Mouse (Mus musculus) forebrain, embryonic 13.5 days (tissue): ENCODE data around the gene Mfsd9. TPM values are rescaled to one million over a fixed set of nuclear protein-coding genes. Genes with fewer than 3 reads are reported as not detected.

Experiments used
- ATAC-seq: fragments of 200-750 bp; cut with Nextera tagmentation; 2 replicates; pipeline ENCODE4 v1.8.0; 2017
- H3K27ac ChIP-seq: fragments of 300-500 bp; sonication (generic); 2 replicates; pipeline ENCODE4 v1.5.1; 2015; ENCODE audit warnings: inconsistent platforms, mild to moderate bottlenecking, moderate library complexity
- H3K27me3 ChIP-seq: fragments of 300-500 bp; sonication (generic); 2 replicates; pipeline ENCODE4 v1.6.1; 2015; ENCODE audit warnings: mild to moderate bottlenecking, inconsistent platforms
- H3K36me3 ChIP-seq: fragments of 300-500 bp; sonication (generic); 2 replicates; pipeline ENCODE4 v1.6.1; 2015; ENCODE audit warnings: mild to moderate bottlenecking, inconsistent platforms; ENCODE audit not compliant: poor library complexity, severe bottlenecking
- H3K4me1 ChIP-seq: fragments of 300-500 bp; sonication (generic); 2 replicates; pipeline ENCODE4 v1.6.1; 2015; ENCODE audit warnings: inconsistent platforms
- H3K4me2 ChIP-seq: fragments of 300-500 bp; sonication (generic); 2 replicates; pipeline ENCODE4 v1.6.1; 2015; ENCODE audit warnings: inconsistent platforms, mild to moderate bottlenecking, moderate library complexity
- H3K4me3 ChIP-seq: fragments of 300-500 bp; sonication (generic); 2 replicates; pipeline ENCODE4 v1.5.1; 2015; ENCODE audit warnings: mild to moderate bottlenecking, inconsistent platforms
- H3K9ac ChIP-seq: fragments of 300-500 bp; sonication (generic); 2 replicates; pipeline ENCODE4 v1.6.1; 2015; ENCODE audit warnings: mild to moderate bottlenecking, inconsistent platforms
- H3K9me3 ChIP-seq: fragments of 300-500 bp; sonication (generic); replicated peaks from 2 replicates; pipeline ENCODE4 v1.6.1; 2016; ENCODE audit warnings: inconsistent platforms
- WGBS: fragments of 180-500 bp; shearing (Covaris S2); methylation state at CpG from one replicate; pipeline ENCODE4 v1.1.7; 2015; 5-methylcytosine and 5-hydroxymethylcytosine counted together
- polyA plus RNA-seq: library from polyadenylated mRNA; unstranded; fragments of >200 nt; fragmentation: Nextera tagmentation; extraction: Ambion mirVana; gene quantifications from 2 replicates; pipeline ENCODE4 v1.2.1, GENCODE M21; 2015

The Mfsd9 gene
- polyA plus RNA-seq, 1 experiment from 2014 or later: 3.0 TPM

GRCm38 (mm10) chr1:40774040-40774439 lies 16.4 kb downstream of the Mfsd9 start:
- 93% methylated on average over 10 of the region's 10 CpGs for WGBS
- no peak overlapping the region for H3K4me2 ChIP-seq
- no peak overlapping the region for H3K27ac ChIP-seq

DNA sequence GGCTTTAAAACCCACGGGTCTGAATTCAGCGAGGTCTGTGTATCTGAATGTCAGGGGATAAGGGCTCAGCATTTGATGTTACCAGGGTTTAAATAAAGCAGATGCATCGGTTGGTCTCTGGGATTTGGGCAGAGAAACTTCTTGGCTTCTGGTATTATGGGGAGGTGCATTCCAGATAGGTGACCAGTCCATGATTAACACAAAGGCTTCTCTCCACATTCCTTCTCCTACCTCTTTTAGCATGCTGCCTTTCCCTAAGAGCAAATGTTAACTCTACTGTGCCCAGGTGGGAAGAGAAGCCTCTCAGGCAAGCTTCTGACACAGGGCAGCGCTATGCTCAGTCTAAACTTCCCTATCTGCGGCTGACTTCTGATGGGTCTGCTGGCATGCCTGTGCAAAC lies 17.3 kb downstream of the Mfsd9 start:
- no peak overlapping the region for H3K27ac ChIP-seq
- H3K4me1 ChIP-seq: no peaks in the 10 kb centered on the region
- no peaks in the 10 kb centered on the region for H3K27me3 ChIP-seq
- H3K36me3 ChIP-seq: 0 out of 2 replicates have a peak, but pooled peaks cover 8% of the 10 kb centered on the region
- no peak overlapping the region for H3K4me3 ChIP-seq
- H3K4me2 ChIP-seq: no peak overlapping the region
- 91% methylated on average over 5 of the region's 5 CpGs for WGBS
- no peak for ATAC-seq
- no peak overlapping the region for H3K9ac ChIP-seq
- no peaks in the 10 kb centered on the region for H3K9me3 ChIP-seq

More at GRCm38 (mm10) chr1:40774040-40774439, 16.4 kb downstream of the Mfsd9 start:
- no peak for ATAC-seq
- H3K9me3 ChIP-seq: peaks cover 5% of the 10 kb centered on the region; the same call in 1 of the 2 replicates
- H3K36me3 ChIP-seq: peaks cover 14% of the 10 kb centered on the region
- no peaks in the 10 kb centered on the region for H3K27me3 ChIP-seq
- no peak overlapping the region for H3K9ac ChIP-seq
- no peak overlapping the region for H3K4me3 ChIP-seq
- no peaks in the 10 kb centered on the region for H3K4me1 ChIP-seq

DNA sequence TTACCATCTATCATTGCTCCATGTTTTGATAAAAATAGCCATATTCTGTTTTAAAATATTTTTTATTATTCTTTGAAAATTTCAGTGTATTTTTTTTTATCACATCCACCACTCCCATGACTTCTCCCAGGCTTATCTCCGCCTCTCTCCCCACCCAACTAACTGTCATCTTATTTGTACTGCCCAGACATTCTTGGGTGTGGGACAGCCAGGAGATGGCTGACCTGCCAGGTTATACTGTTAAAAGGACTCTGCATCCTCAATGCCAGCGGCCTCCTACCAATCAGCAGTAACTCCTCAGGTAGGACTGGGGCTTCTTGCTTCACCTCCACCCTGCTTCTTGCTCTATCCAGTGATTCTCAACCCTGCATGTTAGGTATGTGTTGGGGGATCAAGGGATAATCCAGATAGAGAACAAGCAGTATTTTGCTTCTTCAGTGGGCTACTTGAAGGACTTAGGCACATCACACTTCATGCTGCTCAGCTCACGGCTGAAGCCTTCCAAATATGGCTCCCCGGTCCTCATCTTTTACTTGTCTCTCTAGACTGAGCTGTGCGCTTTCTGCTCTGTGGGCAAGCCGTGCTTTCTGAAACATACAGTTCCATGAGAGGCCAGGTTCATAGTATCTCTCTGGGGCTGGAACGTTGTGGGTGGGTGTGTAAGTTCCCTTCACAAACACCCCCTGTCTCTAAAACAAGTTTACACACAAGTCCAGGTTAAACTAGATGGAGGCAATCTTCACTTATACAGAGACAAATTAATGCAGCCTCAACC lies 19.1 kb downstream of the Mfsd9 start:
- Histone ChIP-seq H3K9me3 (no peaks in the 10 kb centered on the region), H3K4me3 (no peak overlapping the region), H3K9ac (no peak overlapping the region), H3K4me1 (no peaks in the 10 kb centered on the region), H3K27me3 (no peaks in the 10 kb centered on the region), H3K36me3 (0 out of 2 replicates have a peak, but pooled peaks cover 8% of the 10 kb centered on the region), H3K4me2 (no peak overlapping the region), H3K27ac (no peak overlapping the region)
- ATAC-seq: no peak
- WGBS: 88% methylated on average over 7 of the region's 7 CpGs

DNA sequence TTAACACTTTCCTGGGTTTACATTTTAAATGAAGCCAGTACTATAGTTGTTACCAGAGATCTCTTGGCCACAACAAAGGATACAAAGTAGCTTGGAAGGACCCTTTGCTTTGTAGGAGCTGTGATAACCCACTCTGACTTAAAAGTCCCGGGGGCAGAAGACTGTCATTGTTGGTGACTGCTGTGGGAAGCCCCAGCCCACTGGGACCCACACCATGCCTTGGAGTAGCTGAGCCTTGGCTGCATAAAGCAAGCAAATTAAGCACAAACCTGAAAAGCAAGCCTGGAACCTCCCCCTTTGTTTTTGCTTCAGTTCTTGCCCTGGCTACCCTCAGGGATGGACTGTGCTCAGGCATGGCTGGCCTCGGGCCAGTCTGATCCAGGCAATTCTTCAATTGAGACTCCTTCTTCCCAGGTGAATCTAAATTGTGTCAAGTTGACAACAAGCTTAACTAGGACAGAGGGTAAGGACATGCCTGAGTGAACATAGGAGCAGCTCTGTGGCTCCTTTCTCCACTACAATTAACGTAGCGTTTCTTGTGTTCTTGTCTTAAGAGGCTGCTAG lies 21.1 kb downstream of the Mfsd9 start:
- no peaks in the 10 kb centered on the region for H3K9me3 ChIP-seq
- H3K36me3 ChIP-seq: 0 out of 2 replicates have a peak, but pooled peaks cover 8% of the 10 kb centered on the region
- no peaks in the 10 kb centered on the region for H3K27me3 ChIP-seq
- H3K4me2 ChIP-seq: no peak overlapping the region
- H3K27ac ChIP-seq: no peak overlapping the region
- no peak overlapping the region for H3K4me3 ChIP-seq
- H3K4me1 ChIP-seq: no peaks in the 10 kb centered on the region
- no peak overlapping the region for H3K9ac ChIP-seq
- no peak for ATAC-seq
- 44% methylated on average over 4 of the region's 4 CpGs for WGBS

DNA sequence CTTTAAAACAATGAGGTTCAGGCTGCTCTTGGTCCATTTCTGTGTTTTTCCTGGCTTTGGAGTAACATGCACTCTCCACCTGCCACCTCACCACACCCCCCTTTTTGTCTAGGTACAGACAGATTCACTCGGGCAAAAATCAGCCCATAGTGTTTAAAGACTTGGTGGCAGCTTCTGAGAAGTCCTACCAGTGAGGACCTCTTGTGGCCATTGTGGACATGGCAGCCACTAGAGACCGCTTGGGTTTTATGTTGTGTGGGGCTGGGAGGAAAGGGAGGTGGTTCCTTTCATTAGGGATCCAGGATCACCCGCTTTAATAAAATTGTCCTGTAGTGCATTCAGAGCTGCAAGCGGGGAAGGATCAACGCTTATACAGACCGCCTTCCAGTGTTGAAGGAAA lies 21.9 kb downstream of the Mfsd9 start:
- Histone ChIP-seq H3K27me3 (no peaks in the 10 kb centered on the region), H3K4me3 (no peak overlapping the region), H3K9me3 (no peaks in the 10 kb centered on the region), H3K4me2 (no peak overlapping the region), H3K27ac (no peak overlapping the region), H3K4me1 (no peaks in the 10 kb centered on the region; the same call in 1 of the 2 replicates), H3K36me3 (0 out of 2 replicates have a peak, but pooled peaks cover under 1% of the 10 kb centered on the region), H3K9ac (no peak overlapping the region)
- 34% methylated on average over 6 of the region's 6 CpGs for WGBS
- ATAC-seq: no peak

DNA sequence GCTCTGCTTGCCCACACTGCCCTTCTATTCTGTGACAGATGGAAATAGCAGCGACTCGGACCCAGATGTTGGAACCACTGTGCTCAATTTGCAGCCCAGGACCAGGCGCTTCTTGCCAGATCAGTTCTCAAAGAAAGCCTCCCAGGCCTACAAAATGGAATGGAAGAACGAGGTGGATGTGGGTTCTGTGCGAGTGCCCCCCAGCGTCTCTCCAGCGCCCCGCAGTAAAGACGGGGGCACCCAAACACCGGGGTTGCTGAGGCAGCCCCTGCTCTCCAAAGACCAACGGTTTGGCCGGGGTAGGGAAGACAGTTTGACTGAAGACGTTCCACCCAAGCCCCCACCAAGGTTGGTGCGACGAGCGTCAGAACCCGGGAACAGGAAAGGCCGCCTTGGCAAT lies 22.9 kb downstream of the Mfsd9 start:
- no peak for ATAC-seq
- Histone ChIP-seq H3K27me3 (no peaks in the 10 kb centered on the region), H3K4me1 (no peaks in the 10 kb centered on the region; the same call in 1 of the 2 replicates), H3K9ac (no peak overlapping the region), H3K4me2 (no peak overlapping the region), H3K4me3 (no peak overlapping the region), H3K27ac (no peak overlapping the region), H3K36me3 (no peaks in the 10 kb centered on the region), H3K9me3 (no peaks in the 10 kb centered on the region)
- 86% methylated on average over 18 of the region's 18 CpGs for whole genome bisulfite sequencing

GRCm38 (mm10) chr1:40765521-40765920 lies 25.0 kb downstream of the Mfsd9 start:
- Histone ChIP-seq H3K4me3 (no peak overlapping the region), H3K27ac (no peak overlapping the region), H3K27me3 (no peaks in the 10 kb centered on the region), H3K4me2 (no peak overlapping the region), H3K36me3 (no peaks in the 10 kb centered on the region), H3K9ac (no peak overlapping the region), H3K9me3 (no peaks in the 10 kb centered on the region), H3K4me1 (no peaks in the 10 kb centered on the region; the same call in 1 of the 2 replicates)
- no peak for ATAC-seq
- WGBS: 88% methylated on average over 12 of the region's 12 CpGs

GRCm38 (mm10) chr1:40764701-40765275 lies 25.7 kb downstream of the Mfsd9 start:
- no peak for ATAC-seq
- Histone ChIP-seq H3K9ac (no peak overlapping the region), H3K4me1 (no peaks in the 10 kb centered on the region; the same call in 1 of the 2 replicates), H3K36me3 (no peaks in the 10 kb centered on the region), H3K4me2 (no peak overlapping the region), H3K27ac (no peak overlapping the region), H3K27me3 (no peaks in the 10 kb centered on the region), H3K9me3 (no peaks in the 10 kb centered on the region), H3K4me3 (no peak overlapping the region)
- 93% methylated on average over 15 of the region's 15 CpGs for WGBS

DNA sequence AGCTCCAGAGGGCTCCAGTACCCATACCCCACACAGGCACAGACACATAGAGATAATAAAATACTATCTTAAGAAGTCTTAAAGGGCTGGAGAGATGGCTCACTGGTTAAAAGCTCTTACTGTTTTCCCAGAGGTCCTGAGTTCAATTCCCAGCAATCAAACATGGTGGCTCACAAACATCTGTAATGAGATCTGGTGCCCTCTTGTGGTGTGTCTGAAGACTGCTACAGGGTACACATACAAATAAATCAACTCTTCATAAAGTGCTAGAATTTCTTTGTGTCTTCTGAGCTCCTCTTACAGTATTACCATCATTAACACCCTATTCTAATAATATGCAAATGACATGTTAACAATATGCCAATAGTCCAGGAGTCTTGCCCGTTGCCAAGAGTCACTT lies 26.4 kb downstream of the Mfsd9 start:
- Histone ChIP-seq H3K36me3 (no peaks in the 10 kb centered on the region), H3K9ac (no peak overlapping the region), H3K4me3 (no peak overlapping the region), H3K4me1 (no peaks in the 10 kb centered on the region; the same call in 1 of the 2 replicates), H3K27me3 (no peaks in the 10 kb centered on the region), H3K4me2 (no peak overlapping the region), H3K27ac (no peak overlapping the region), H3K9me3 (no peaks in the 10 kb centered on the region)
- 67% methylated on average over 1 of the region's 1 CpGs for WGBS
- no peak for ATAC-seq

DNA sequence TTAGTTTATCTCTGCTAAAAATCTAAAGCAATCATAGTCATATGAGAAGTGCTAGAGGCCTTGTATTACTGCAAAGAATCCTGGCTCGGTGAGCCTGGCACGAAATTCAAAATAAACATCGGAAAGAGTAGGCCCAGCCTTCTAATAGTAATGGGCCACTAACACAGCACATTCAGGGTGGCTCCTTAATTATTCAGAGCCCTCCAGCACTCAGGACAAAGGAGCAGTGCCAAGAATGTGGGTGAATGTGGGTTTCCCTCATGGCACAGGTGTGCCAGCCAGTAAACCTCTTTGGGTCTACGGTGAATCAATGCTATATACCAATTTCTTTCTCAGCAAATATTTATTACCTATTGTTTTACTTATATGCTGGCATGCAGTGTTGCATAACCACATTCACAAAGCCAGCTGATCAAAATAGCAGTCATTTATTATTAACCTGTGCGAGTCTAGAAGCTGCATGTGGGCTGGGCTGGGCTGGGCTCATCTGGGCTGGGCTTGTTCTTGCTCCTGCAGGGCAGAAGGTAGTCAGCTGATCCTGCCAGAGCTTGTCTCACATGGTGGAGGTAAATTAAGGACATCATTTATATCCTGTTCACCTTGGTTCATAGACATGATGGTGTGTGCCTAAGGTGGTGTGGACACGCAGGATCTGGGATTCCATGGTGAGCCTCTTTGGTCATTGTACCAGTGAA lies 30.6 kb downstream of the Mfsd9 start:
- Histone ChIP-seq H3K9ac (no peak overlapping the region), H3K4me1 (no peaks in the 10 kb centered on the region; the same call in 1 of the 2 replicates), H3K36me3 (no peaks in the 10 kb centered on the region), H3K4me3 (no peak overlapping the region), H3K27me3 (no peaks in the 10 kb centered on the region), H3K9me3 (no peaks in the 10 kb centered on the region), H3K27ac (no peak overlapping the region), H3K4me2 (no peak overlapping the region)
- WGBS: 91% methylated on average over 6 of the region's 6 CpGs
- ATAC-seq: no peak

- no peaks in the 10 kb centered on the region for H3K4me1 ChIP-seq
- H3K4me3 ChIP-seq: no peak overlapping the region
- H3K36me3 ChIP-seq: no peaks in the 10 kb centered on the region
- H3K27ac ChIP-seq: no peak overlapping the region
- no peak for ATAC-seq
- 86% methylated on average over 5 of the region's 5 CpGs for WGBS
- no peak overlapping the region for H3K4me2 ChIP-seq
- H3K9me3 ChIP-seq: no peaks in the 10 kb centered on the region
- H3K9ac ChIP-seq: no peak overlapping the region
- no peaks in the 10 kb centered on the region for H3K27me3 ChIP-seq
Measured at GRCm38 (mm10) chr1:40746089-40746488, 44.4 kb downstream of the Mfsd9 start.

GRCm38 (mm10) chr1:40740739-40741138 lies 49.7 kb downstream of the Mfsd9 start:
- WGBS: 95% methylated on average over 2 of the region's 2 CpGs
- Histone ChIP-seq H3K4me2 (no peak overlapping the region), H3K9ac (no peak overlapping the region), H3K27me3 (no peaks in the 10 kb centered on the region), H3K9me3 (no peaks in the 10 kb centered on the region), H3K4me1 (no peaks in the 10 kb centered on the region), H3K27ac (no peak overlapping the region), H3K4me3 (no peak overlapping the region), H3K36me3 (no peaks in the 10 kb centered on the region)
- no peak for ATAC-seq
